Mouse (Mus musculus) lung, embryonic 14.5 days (tissue): ENCODE measurements at regions not wholly inside any gene's neighbourhood (a gene's known extent, or its start where the extent isn't known, plus 50 kb on each side); places are given as distances from the start of the nearest gene placed in this dataset.

Experiments used
- ATAC-seq: fragments of 200-750 bp; cut with Nextera tagmentation; 2 replicates; pipeline ENCODE4 v1.8.0; 2017; ENCODE audit warnings: mild to moderate bottlenecking, moderate TSS enrichment, moderate library complexity; ENCODE audit not compliant: insufficient read depth
- DNase-seq: peaks from one replicate; pipeline ENCODE4 v3.0.0-alpha.2; 2015
- H3K27ac ChIP-seq: fragments of 300-500 bp; sonication (generic); 2 replicates; pipeline ENCODE4 v1.5.1; 2014; ENCODE audit warnings: low read depth, mild to moderate bottlenecking, moderate library complexity
- H3K27me3 ChIP-seq: fragments of 300-500 bp; sonication (generic); 2 replicates; pipeline ENCODE4 v1.6.1; 2014; ENCODE audit warnings: low read length, control low read depth; ENCODE audit not compliant: insufficient read depth
- H3K36me3 ChIP-seq: fragments of 300-500 bp; sonication (generic); 2 replicates; pipeline ENCODE4 v1.6.1; 2014; ENCODE audit warnings: control low read depth; ENCODE audit not compliant: insufficient read depth
- H3K4me1 ChIP-seq: fragments of 300-500 bp; sonication (generic); 2 replicates; pipeline ENCODE4 v1.6.1; 2014; ENCODE audit warnings: antibody characterized with exemption, control low read depth; ENCODE audit not compliant: insufficient read depth
- H3K4me2 ChIP-seq: fragments of 300-500 bp; sonication (generic); 2 replicates; pipeline ENCODE4 v1.6.1; 2014; ENCODE audit warnings: mild to moderate bottlenecking
- H3K4me3 ChIP-seq: fragments of 300-500 bp; sonication (generic); 2 replicates; pipeline ENCODE4 v1.5.1; 2014; ENCODE audit warnings: low read depth, low read length
- H3K9ac ChIP-seq: fragments of 300-500 bp; sonication (generic); 2 replicates; pipeline ENCODE4 v1.6.1; 2014
- H3K9me3 ChIP-seq: fragments of 300-500 bp; sonication (generic); 2 replicates; pipeline ENCODE4 v1.6.1; 2016; ENCODE audit warnings: low read depth, low read length, control low read depth
- CTCF ChIP-seq: IDR thresholded peaks from 2 replicates; pipeline ENCODE4 v1.5.1; 2016; ENCODE audit warnings: antibody characterized with exemption, low read depth
- WGBS: fragments of 180-500 bp; shearing (Covaris S2); extraction: QIAGEN DNeasy Blood & Tissue Kit; methylation state at CpG from one replicate; pipeline ENCODE4 v1.1.7; 2014; 5-methylcytosine and 5-hydroxymethylcytosine counted together

DNA sequence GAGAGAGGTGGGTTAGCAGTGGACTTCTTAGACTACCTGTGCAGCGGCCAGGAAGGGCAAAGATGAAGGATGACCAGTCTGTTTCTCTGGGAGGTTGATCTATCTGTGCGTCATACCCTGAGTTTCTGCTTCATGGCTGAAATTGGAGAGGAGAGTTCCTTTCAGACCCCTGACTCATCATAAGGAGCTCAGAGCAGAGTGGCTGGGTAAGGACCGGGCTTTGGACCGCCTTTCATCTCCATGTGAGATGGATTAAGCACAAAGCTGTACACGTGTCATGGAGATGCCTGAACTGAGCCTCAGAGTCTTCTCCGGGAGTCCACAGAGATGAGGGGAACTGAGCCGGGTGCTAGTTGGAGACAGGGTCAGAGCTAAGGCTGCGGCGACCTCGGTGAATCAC, 80.7 kb upstream of the Gm9887 start:
- no peaks in the 10 kb centered on the region for H3K27me3 ChIP-seq
- no peak overlapping the region for H3K9ac ChIP-seq
- ATAC-seq (no peak), DNase-seq (no peak)
- H3K4me3 ChIP-seq = no peak overlapping the region
- H3K9me3 ChIP-seq = no peaks in the 10 kb centered on the region
- no peak overlapping the region for H3K4me2 ChIP-seq
- no peak overlapping the region for H3K27ac ChIP-seq
- H3K36me3 ChIP-seq = no peaks in the 10 kb centered on the region
- 93% methylated on average over 10 of the region's 10 CpGs for WGBS
- TF ChIP-seq CTCF = no peak
- peaks cover 13% of the 10 kb centered on the region for H3K4me1 ChIP-seq

DNA sequence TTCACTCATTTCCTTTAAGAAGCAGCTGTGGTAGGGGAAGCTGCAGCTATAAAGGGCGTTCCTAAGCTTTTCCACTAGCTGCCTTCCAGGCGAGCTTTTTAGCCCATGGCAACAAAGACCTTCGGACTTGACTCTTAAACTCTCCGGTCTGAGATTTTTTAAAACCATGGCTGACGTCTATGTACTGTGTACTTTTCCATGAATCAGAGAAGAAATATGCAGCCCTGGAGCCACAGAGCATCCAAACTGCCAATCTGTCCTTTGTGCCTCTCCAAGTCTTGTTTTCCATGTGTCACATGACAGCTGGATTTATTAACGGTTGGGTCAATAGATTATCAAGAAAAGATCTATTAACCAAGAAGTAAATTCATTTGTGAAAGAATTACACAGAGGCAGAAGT, 78.9 kb upstream of the Gm9887 start:
- Histone ChIP-seq H3K36me3 (no peaks in the 10 kb centered on the region), H3K27me3 (no peaks in the 10 kb centered on the region), H3K4me1 (peaks cover 30% of the 10 kb centered on the region), H3K4me2 (peak overlapping the region; percentile 20), H3K4me3 (no peak overlapping the region), H3K27ac (no peak overlapping the region), H3K9ac (no peak overlapping the region), H3K9me3 (no peaks in the 10 kb centered on the region)
- TF ChIP-seq CTCF = no peak
- 34% methylated on average over 6 of the region's 6 CpGs for WGBS
- ATAC-seq (no peak), DNase-seq (peak; percentile 59)

DNA sequence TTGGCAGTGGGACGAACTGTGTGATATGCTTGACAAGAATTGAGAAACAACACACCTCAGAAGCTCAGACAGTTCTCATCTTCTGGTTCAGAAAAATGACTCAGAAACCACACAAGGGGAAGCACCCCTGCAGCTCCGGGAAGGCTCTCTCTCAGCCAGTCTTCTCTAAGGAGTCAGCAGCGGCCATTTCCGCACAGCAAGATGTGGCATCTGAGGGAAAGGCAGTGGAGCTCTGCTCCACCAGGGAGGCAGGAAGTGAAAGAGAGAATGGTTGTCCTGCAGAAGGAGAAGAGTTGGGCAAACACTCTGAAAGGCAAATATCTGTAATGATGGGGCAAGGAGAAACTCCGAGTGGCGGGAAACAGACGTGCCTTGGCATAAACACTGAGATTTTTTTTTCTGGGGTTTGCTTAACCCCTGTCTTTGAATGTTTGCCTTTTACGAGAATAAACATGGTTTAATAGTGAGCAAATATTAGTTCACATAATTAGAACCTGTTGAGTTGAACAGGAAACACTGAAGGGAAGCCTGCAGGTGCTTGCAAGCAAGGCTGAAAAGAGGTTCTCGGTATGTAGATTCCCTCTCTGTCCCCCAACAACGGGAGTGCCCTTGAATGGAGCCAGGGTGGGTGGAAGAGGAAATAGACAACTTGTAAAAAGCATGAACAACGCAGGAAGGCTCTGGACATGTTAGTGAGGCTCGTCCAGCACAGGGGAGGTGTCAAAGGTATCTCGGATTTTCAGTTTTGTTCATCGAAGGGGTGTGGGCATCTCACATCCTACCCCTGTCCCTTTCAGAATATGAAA, 75.9 kb upstream of the Gm9887 start:
- H3K36me3 ChIP-seq = no peaks in the 10 kb centered on the region
- H3K4me3 ChIP-seq = peak overlapping the region; percentile 8
- 0 out of 2 replicates have a peak, but pooled peaks have one; percentile 13 for ATAC-seq
- H3K27ac ChIP-seq = peak overlapping the region; percentile 79
- no peaks in the 10 kb centered on the region for H3K9me3 ChIP-seq
- TF ChIP-seq CTCF = no peak
- 27% methylated on average over 14 of the region's 14 CpGs for WGBS
- H3K27me3 ChIP-seq = no peaks in the 10 kb centered on the region
- peak; percentile 67 for DNase-seq
- peak overlapping the region; percentile 42 for H3K9ac ChIP-seq
- peak overlapping the region; percentile 52 for H3K4me2 ChIP-seq
- peaks cover 30% of the 10 kb centered on the region for H3K4me1 ChIP-seq

DNA sequence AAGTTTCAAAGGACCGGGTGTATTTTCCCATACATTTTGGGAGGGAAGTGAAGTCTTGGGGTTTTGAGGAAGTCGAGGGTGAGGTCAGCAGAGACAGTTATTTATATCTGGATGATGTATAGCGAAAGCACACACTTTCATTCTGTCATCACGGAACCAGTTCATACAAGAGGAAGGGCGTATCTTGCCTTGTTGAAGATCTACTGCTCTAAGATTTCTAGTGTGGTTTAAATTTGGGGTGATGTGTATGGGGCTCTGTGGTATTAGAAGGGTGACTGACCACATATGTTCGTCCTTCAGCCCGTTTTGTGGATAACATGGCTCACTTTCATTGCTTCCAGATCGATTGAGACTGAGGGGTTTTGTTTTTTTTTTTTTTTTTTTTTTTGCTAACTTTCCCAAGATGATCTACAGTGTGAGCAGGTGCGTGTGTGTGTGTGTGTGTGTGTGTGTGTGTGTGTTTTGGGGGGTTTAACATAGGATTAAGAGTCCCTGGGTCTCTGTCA, 75.1 kb upstream of the Gm9887 start:
- no peaks in the 10 kb centered on the region for H3K9me3 ChIP-seq
- ATAC-seq (peak; percentile 16; the same call in 1 of the 2 replicates), DNase-seq (peak; percentile 59)
- H3K27ac ChIP-seq = peak overlapping the region; percentile 79
- H3K27me3 ChIP-seq = no peaks in the 10 kb centered on the region
- peak overlapping the region; percentile 15; the same call in 1 of the 2 replicates for H3K4me3 ChIP-seq
- H3K4me1 ChIP-seq = peaks cover 30% of the 10 kb centered on the region
- TF ChIP-seq CTCF = no peak
- no peaks in the 10 kb centered on the region for H3K36me3 ChIP-seq
- peak overlapping the region; percentile 52 for H3K4me2 ChIP-seq
- no peak overlapping the region for H3K9ac ChIP-seq
- WGBS = 30% methylated on average over 9 of the region's 9 CpGs

DNA sequence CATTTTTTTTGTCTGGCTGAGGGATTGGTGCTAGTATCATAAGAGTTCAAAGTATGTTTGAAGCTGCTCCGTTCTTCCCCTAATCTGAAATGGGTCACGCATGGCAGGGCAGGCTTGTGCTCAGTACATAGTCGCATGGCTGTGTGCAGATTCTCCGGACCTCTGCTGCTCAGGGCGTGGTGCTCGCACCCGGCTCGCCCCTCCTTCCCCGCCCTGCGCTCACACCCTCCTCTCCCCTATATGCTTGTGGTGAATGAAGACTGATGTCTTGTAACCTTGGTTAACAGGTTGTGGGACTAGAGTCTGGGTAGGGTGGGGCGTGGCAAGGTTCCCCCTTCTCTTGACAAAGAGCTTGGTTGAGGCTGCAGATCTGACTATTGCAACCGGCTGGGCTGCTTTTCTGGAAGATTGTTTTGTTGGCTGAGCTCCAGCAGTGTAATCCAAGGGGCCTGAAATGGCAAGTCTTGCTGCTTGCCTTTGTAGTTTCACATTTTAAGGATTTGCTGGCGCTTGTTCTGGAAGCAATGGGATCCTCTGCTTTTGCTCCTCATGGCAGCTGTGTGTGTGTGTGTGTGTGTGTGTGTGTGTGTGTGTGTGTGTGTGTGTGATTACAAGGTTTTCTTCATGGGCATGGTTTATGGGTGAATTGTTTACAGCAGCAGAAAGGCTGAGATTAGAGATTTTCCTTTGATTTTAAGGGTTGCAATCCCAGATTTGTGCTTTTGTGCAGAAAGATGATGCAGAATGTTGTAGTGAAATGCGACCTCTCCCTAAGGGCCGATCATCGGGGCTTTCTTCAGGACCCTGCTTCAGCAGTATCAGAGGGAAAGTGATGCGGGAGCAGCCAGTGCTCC, 74.4 kb upstream of the Gm9887 start:
- Histone ChIP-seq H3K9ac (no peak overlapping the region), H3K9me3 (no peaks in the 10 kb centered on the region), H3K4me2 (peak overlapping the region; percentile 52), H3K4me1 (peaks cover 30% of the 10 kb centered on the region), H3K4me3 (peak overlapping the region; percentile 15; the same call in 1 of the 2 replicates), H3K27ac (peak overlapping the region; percentile 70), H3K36me3 (no peaks in the 10 kb centered on the region), H3K27me3 (no peaks in the 10 kb centered on the region)
- WGBS = 21% methylated on average over 17 of the region's 17 CpGs
- no peak for TF ChIP-seq CTCF
- DNase-seq (peak; percentile 95), ATAC-seq (peak; percentile 82)

DNA sequence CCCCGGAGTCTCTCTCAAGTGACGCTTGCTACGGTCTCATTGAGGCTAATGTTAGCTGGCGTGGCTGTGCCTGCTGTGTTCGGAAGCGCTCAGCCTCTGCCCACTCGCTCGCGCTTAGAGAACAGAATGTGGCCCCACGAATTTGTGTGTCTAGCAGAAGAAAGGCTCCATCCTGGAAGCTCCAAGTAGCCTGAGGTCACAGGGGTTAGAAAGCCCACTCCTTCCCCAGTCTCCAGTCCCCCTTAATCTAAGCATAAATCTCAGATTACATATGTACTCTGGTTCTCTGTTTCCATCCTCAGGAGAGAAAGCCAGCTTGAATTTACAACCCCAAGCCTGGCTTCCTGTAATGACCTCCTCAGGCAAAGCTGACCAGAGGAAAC, 73.8 kb upstream of the Gm9887 start:
- Histone ChIP-seq H3K9me3 (no peaks in the 10 kb centered on the region), H3K27me3 (no peaks in the 10 kb centered on the region), H3K9ac (no peak overlapping the region), H3K27ac (peak overlapping the region; percentile 70), H3K36me3 (no peaks in the 10 kb centered on the region), H3K4me2 (peak overlapping the region; percentile 52), H3K4me3 (no peak overlapping the region), H3K4me1 (peaks cover 30% of the 10 kb centered on the region)
- ATAC-seq = peak; percentile 39; the same call in 1 of the 2 replicates
- no peak for TF ChIP-seq CTCF
- DNase-seq = peak; percentile 40
- 24% methylated on average over 10 of the region's 10 CpGs for WGBS

DNA sequence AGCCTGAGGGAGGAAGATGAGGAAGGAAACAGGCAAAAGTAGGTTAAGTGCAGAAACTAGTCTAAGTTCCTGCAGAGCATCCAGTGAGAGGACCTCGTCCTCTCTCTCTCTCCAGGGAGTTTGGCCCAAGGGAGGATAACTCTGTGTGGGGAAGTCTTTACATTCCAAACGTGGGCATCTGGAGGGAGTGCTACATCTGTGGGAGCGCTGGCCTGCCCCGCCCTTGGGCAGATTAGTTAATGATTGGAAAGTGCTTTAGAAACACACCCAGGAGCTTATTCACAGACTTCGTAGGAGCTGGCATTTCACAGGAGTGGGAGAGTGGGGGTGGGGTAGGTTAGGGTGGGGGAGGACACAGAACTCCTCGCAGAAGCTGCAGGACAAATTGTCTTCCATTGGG, 70.1 kb upstream of the Gm9887 start:
- Histone ChIP-seq H3K36me3 (no peaks in the 10 kb centered on the region), H3K9ac (no peak overlapping the region), H3K27me3 (no peaks in the 10 kb centered on the region), H3K4me3 (no peak overlapping the region), H3K27ac (no peak overlapping the region), H3K9me3 (no peaks in the 10 kb centered on the region), H3K4me2 (no peak overlapping the region), H3K4me1 (peaks cover 10% of the 10 kb centered on the region)
- TF ChIP-seq CTCF = no peak
- no peak for DNase-seq
- no peak for ATAC-seq
- 30% methylated on average over 6 of the region's 6 CpGs for whole genome bisulfite sequencing
